Mouse (Mus musculus): ENCODE results near the gene Riok2. TPM values are rescaled to one million over a fixed set of nuclear protein-coding genes. Genes with fewer than 3 reads are reported as not detected.
A peak's percentile ranks its signal among the peaks of the same experiment; 100 is the strongest.
"Not testable (repeated sequence)": the region's sequence is repeated elsewhere in the genome, so short reads cannot be mapped to it uniquely, and the experiment has no call there.

The Riok2 gene
- total RNA-seq (2021) = 10 to 100 TPM; 14.0 to 15.7 TPM
- 10.4 and 25.6 TPM in 2 replicates for polyA plus RNA-seq (2012; rRNA removed)
- long read RNA-seq, transcript Riok2-201 (10 exons, 3,220 nt) = major isoform, 13 of 22 reads
- long read RNA-seq, partial matches to known transcripts = 4 of 22 reads
- long read RNA-seq, other reads (novel, unspliced or antisense) = 5 of 22 reads

DNA sequence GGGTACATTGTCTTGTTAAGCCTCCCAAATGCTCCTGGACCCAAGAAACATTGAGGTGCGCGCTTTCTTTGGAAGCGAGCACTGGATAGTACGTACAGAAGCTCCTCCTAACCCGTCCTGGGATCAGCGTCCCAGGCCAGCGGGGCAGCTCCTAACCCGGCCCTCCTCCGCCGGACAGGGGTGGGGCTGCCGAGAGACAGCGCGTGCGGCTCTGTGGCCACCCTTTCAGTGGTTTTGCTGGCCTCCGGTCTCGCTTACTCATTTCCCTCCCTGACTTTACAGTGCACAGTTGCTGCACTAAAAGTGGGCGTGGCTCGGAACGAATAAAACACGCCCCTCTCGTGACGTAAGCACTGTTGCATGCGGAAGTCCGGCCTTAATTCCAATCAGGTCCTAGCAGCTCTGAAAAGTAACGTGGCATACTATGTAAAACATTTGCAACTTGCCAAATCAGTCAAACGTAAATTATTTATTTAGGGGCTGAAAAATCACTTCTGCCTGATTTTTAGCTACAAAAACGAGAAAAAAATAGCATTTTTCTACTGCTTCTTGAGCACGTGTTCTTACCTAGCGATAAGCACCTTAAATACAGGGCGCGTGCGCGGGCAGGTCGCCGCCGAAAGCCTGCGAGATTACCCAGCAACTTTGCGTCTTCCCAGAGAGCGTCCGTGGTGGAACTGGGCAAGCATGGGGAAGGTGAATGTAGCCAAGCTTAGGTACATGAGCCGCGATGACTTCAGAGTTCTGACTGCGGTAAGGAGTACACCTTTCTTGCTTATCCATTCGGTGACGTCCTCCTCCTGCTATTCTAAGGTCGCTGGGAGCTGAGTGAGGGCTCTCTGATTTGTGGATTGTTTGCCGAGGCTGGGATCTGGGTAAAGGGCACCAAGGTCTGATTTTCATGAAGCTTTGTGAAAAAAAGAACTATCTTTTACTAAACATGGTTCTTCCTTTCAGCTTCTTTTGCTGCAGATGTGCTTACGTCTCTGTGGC, at the start of gene Riok2:
Riok2 (plus strand) TSS at position 392 of the 993 bp plus-strand sequence.
- H3K4me3 ChIP-seq = peak within 1 kb of the TSS; percentile 90
- peaks cover 8% of the 10 kb centered on the region; the same call in 1 of the 2 replicates for H3K36me3 ChIP-seq (ENCODE audit: control insufficient read depth, insufficient read depth, low read length)
- TF ChIP-seq CTCF (IDR thresholded peaks at IDR 0.05) (no peak), EP300 (IDR thresholded peaks at IDR 0.05; ENCODE audit: insufficient read depth, low read depth, low read length) (peak; percentile 82), POLR2A (IDR thresholded peaks at IDR 0.05; ENCODE audit: insufficient read depth, low read depth, low read length) (peak; percentile 82)
- intact Hi-C loops (cut with DNase I) = loop anchor here (1.0 to 10.0 kb wide), 6 partner anchors 80 to 422 kb away; partner anchors contain the start of gene Lnpep
- WGBS = under 1% methylated on average over 48 of the region's 48 CpGs
- peaks cover 3% of the 10 kb centered on the region for H3K4me1 ChIP-seq (ENCODE audit: control insufficient read depth, insufficient read depth, low read length)
- H3K79me2 ChIP-seq (replicated peaks; ENCODE audit: control insufficient read depth, insufficient read depth, low read length) = no peaks in the 10 kb centered on the region
- peak within 1 kb of the TSS; percentile 63 for H3K9ac ChIP-seq (ENCODE audit: low read depth, low read length)
- DNase-seq = peak; percentile 91 to 95
- peak within 1 kb of the TSS; percentile 94 for H3K27ac ChIP-seq
- H3K27me3 ChIP-seq (ENCODE audit: control insufficient read depth, insufficient read depth, low read length) = no peaks in the 10 kb centered on the region

DNA sequence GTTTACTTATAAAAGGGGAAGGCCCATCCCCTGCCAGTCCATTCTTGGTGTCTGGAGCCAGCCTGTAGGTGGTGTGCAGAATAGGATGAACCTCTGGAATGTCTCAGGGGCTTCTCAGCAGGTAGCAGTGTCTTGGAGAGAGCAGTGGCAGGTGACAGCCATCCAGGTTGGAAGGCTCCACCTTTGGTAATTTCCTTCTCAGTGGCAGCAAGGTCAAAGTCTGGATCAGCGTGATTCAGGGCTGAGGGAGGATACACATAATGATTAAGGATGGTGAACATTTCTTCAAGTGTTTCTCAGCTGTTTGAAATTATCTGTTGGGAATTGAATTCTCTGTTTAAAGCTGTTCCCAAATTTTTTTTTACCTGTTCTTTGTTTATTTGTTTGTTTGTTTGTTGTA, 48.1 kb upstream of the Riok2 start:
- 77% methylated on average over 1 of the region's 1 CpGs for WGBS
- not testable (repeated sequence) for DNase-seq

DNA sequence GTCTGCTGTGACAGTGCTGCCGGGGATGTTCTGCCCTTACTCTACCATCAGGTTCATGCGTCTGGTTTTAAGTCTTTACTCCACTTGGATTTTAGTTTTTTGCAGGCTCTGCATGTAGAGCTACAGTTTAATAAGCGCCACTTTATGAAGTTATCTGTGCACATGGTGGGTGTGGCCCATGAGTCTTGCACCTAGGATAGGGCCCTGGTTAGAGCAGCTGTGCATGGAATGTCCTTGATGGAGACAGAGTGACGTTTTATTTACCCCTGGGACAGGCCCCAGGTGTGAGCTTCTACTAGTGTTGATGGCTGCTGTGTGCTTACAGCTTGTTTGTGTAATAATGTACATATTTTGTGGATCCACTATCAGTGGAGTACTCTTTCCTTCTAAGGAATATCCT, 47.5 kb upstream of the Riok2 start:
- Histone ChIP-seq H3K27ac (no peak overlapping the region), H3K79me2 (replicated peaks; ENCODE audit: control insufficient read depth, insufficient read depth, low read length) (no peaks in the 10 kb centered on the region), H3K4me3 (no peak overlapping the region), H3K4me1 (ENCODE audit: control insufficient read depth, insufficient read depth, low read length) (no peaks in the 10 kb centered on the region), H3K27me3 (ENCODE audit: control insufficient read depth, insufficient read depth, low read length) (no peaks in the 10 kb centered on the region), H3K36me3 (ENCODE audit: control insufficient read depth, insufficient read depth, low read length) (no peaks in the 10 kb centered on the region), H3K9ac (ENCODE audit: low read depth, low read length) (no peak overlapping the region)
- DNase-seq = no peak
- WGBS = 87% methylated on average over 4 of the region's 4 CpGs
- TF ChIP-seq EP300 (IDR thresholded peaks at IDR 0.05; ENCODE audit: insufficient read depth, low read depth, low read length) = no peak
- no peak for TF ChIP-seq POLR2A (IDR thresholded peaks at IDR 0.05; ENCODE audit: insufficient read depth, low read depth, low read length)
- no peak for TF ChIP-seq CTCF (IDR thresholded peaks at IDR 0.05)
- intact Hi-C loops (cut with DNase I) = no loop called here

More for the DNA sequence above, 48.1 kb upstream of the Riok2 start:
- H3K9ac ChIP-seq (ENCODE audit: low read depth, low read length); H3K4me1 ChIP-seq (ENCODE audit: control insufficient read depth, insufficient read depth, low read length); H3K79me2 ChIP-seq (replicated peaks; ENCODE audit: control insufficient read depth, insufficient read depth, low read length); H3K27ac ChIP-seq; H3K27me3 ChIP-seq (ENCODE audit: control insufficient read depth, insufficient read depth, low read length); intact Hi-C loops (cut with DNase I); H3K36me3 ChIP-seq (ENCODE audit: control insufficient read depth, insufficient read depth, low read length); H3K4me3 ChIP-seq: not testable (repeated sequence)

DNA sequence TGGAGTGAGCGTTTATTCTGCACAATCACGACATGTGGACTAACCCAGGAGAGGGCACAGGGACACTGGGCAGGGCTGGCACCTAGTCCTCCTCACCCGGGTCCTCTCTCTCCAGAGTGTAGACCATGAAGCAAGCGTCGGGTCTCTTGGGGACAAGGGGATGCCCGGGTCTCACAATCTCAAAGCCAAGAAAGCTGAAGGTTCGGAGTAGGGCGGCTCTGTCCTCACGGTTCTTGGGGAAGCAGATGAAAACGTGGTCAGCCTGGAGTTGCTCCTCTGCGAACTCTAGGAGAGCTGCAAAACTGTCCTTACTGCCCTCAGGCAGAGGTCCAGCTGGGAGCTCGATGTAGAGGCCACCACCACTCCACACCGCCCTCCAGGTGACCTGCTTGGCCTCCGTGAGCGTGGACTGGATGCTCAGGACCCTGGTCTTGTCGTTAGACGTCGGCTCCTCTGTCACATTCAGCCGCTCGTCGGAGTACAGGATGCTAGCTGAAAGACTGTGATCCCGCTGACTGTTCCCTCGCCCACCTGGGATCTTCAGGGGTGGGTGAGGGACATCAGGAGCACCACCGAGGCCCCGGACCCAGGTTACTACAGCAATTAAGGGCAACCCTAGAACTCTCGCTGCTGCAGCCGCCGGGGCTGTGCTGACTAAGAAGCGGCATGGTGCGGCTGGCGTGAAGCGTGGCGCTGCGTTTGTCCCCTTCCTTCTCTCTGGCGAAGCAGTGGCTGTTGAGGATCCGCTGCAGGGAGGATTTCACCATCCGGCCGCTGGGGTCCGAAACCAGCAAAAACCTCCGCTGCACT, 28.5 kb upstream of the Riok2 start:
- intact Hi-C loops (cut with DNase I); DNase-seq; H3K27me3 ChIP-seq (ENCODE audit: control insufficient read depth, insufficient read depth, low read length); H3K4me3 ChIP-seq; H3K27ac ChIP-seq; H3K79me2 ChIP-seq (replicated peaks; ENCODE audit: control insufficient read depth, insufficient read depth, low read length); H3K9ac ChIP-seq (ENCODE audit: low read depth, low read length); H3K36me3 ChIP-seq (ENCODE audit: control insufficient read depth, insufficient read depth, low read length); H3K4me1 ChIP-seq (ENCODE audit: control insufficient read depth, insufficient read depth, low read length): not testable (repeated sequence)
- 9% methylated on average over 37 of the region's 40 CpGs for WGBS

DNA sequence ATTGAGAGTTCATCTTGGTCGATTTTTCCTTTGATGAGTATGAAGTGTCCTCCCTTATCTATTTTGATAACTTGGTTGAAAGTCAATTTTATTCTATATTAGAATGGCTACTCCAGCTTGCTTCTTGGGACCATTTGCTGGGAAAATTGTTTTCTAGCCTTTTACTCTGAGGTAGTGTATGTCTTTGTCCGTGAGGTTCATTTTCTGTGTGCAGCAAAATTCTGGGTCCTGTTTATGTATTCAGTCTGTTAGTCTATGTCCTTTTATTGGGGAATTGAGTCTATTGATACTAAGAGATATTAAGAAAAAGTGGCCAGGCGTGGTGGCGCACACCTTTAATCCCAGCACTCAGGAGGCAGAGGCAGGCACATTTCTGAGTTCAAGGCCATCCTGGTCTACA, 27.8 kb upstream of the Riok2 start:
- H3K4me3 ChIP-seq; DNase-seq; H3K27me3 ChIP-seq (ENCODE audit: control insufficient read depth, insufficient read depth, low read length); intact Hi-C loops (cut with DNase I); H3K9ac ChIP-seq (ENCODE audit: low read depth, low read length); H3K79me2 ChIP-seq (replicated peaks; ENCODE audit: control insufficient read depth, insufficient read depth, low read length); H3K36me3 ChIP-seq (ENCODE audit: control insufficient read depth, insufficient read depth, low read length); H3K27ac ChIP-seq; H3K4me1 ChIP-seq (ENCODE audit: control insufficient read depth, insufficient read depth, low read length): not testable (repeated sequence)
- 50% methylated on average over 4 of the region's 4 CpGs for WGBS

DNA sequence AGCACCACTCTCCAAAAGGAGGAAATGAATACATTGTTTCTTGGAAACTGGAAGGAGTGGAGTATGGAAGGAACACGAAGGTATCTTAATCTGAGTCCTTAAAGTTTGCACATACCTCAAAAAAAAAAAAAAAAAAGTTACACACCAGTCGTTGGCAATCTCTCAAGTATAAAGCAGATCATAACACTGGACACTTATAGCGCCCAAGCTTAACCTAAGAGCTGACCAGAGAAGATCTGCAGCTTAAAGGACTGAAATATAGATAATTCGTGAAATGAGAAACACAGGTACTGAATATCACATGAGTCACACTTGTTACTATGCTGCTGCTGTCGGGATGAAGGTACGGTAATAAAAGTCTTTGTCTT, 575 bp upstream of the Riok2 start:
- Histone ChIP-seq H3K36me3 (ENCODE audit: control insufficient read depth, insufficient read depth, low read length) (peaks cover 8% of the 10 kb centered on the region; the same call in 1 of the 2 replicates), H3K4me1 (ENCODE audit: control insufficient read depth, insufficient read depth, low read length) (peaks cover 3% of the 10 kb centered on the region), H3K79me2 (replicated peaks; ENCODE audit: control insufficient read depth, insufficient read depth, low read length) (no peaks in the 10 kb centered on the region), H3K27ac (peak overlapping the region; percentile 94), H3K9ac (ENCODE audit: low read depth, low read length) (peak overlapping the region; percentile 29), H3K4me3 (peak overlapping the region; percentile 90), H3K27me3 (ENCODE audit: control insufficient read depth, insufficient read depth, low read length) (no peaks in the 10 kb centered on the region)
- intact Hi-C loops (cut with DNase I) = loop anchor here (2.0 to 10.0 kb wide), 4 partner anchors 141 to 421 kb away; no protein-coding TSS in a partner anchor
- DNase-seq = no peak
- WGBS = 4% methylated on average over 6 of the region's 6 CpGs
- TF ChIP-seq CTCF (IDR thresholded peaks at IDR 0.05) = no peak
- no peak for TF ChIP-seq POLR2A (IDR thresholded peaks at IDR 0.05; ENCODE audit: insufficient read depth, low read depth, low read length)
- TF ChIP-seq EP300 (IDR thresholded peaks at IDR 0.05; ENCODE audit: insufficient read depth, low read depth, low read length) = no peak
